Mouse (Mus musculus) intestine, postnatal 0 days (tissue): ENCODE results near the gene Cdadc1. TPM values are rescaled to one million over a fixed set of nuclear protein-coding genes. Genes with fewer than 3 reads are reported as not detected.

Source experiments
- ATAC-seq: fragments of 200-750 bp; cut with Nextera tagmentation; 2 replicates; pipeline ENCODE4 v1.8.0; 2017; ENCODE audit warnings: mild to moderate bottlenecking, moderate TSS enrichment, moderate library complexity
- H3K27ac ChIP-seq: fragments of 300-500 bp; sonication (generic); 2 replicates; pipeline ENCODE4 v1.5.1; 2014; ENCODE audit warnings: mild to moderate bottlenecking, low read depth, low read length, moderate library complexity
- H3K27me3 ChIP-seq: fragments of 300-500 bp; sonication (generic); replicated peaks from 2 replicates; pipeline ENCODE4 v1.6.1; 2014; ENCODE audit warnings: low read length, mixed read lengths; ENCODE audit not compliant: control insufficient read depth, insufficient read depth
- H3K36me3 ChIP-seq: fragments of 300-500 bp; sonication (generic); 2 replicates; pipeline ENCODE4 v1.6.1; 2014; ENCODE audit warnings: mild to moderate bottlenecking, moderate library complexity; ENCODE audit not compliant: control insufficient read depth, insufficient read depth
- H3K4me1 ChIP-seq: fragments of 300-500 bp; sonication (generic); replicated peaks from 2 replicates; pipeline ENCODE4 v1.6.1; 2014; ENCODE audit warnings: antibody characterized with exemption, low read length, mixed read lengths; ENCODE audit not compliant: control insufficient read depth, insufficient read depth
- H3K4me2 ChIP-seq: fragments of 300-500 bp; sonication (generic); replicated peaks from 2 replicates; pipeline ENCODE4 v1.6.1; 2014; ENCODE audit warnings: low read depth, mild to moderate bottlenecking, moderate library complexity
- H3K4me3 ChIP-seq: fragments of 300-500 bp; sonication (generic); 2 replicates; pipeline ENCODE4 v1.5.1; 2014; ENCODE audit warnings: low read depth, low read length
- H3K9ac ChIP-seq: fragments of 300-500 bp; sonication (generic); 2 replicates; pipeline ENCODE4 v1.6.1; 2014; ENCODE audit warnings: mild to moderate bottlenecking, low read depth, low read length
- H3K9me3 ChIP-seq: fragments of 300-500 bp; sonication (generic); 2 replicates; pipeline ENCODE4 v1.6.1; 2016; ENCODE audit warnings: mixed run types; ENCODE audit not compliant: control insufficient read depth
- CTCF ChIP-seq: sonication (generic); IDR thresholded peaks from 2 replicates; pipeline ENCODE4 v1.5.1; 2016; ENCODE audit warnings: low read depth, mild to moderate bottlenecking, control low read depth, antibody characterized with exemption, moderate library complexity
- WGBS: fragments of 180-500 bp; shearing (Covaris S2); extraction: QIAGEN DNeasy Blood & Tissue Kit; methylation state at CpG from one replicate; pipeline ENCODE4 v1.1.7; 2014; 5-methylcytosine and 5-hydroxymethylcytosine counted together
- polyA plus RNA-seq: library from polyadenylated mRNA; unstranded; fragments of >200 nt; fragmentation: Nextera tagmentation; extraction: Ambion mirVana; gene quantifications from 2 replicates; pipeline ENCODE4 v1.2.1, GENCODE M21; 2015

The Cdadc1 gene
- polyA plus RNA-seq, 1 experiment from 2014 or later: 22.3 TPM

DNA sequence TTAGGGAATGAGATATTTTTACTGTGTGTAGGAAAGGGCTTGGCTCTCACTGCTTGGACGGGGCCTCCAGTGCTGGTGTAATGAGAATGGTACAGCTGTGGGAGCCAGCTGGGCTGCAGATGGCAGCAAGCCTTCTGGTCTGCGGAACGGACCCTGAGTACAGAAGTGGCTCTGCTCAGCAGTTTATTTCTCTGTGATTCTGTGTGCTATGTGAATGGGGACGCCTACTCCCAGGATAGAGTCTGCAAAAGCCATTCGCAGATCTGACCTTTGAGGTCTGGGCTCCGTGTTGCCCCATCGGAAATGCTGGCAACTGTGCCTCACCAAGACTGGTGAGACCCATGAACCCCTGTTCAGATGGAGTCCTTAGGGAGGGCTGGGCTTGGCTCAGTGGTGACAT is 30.1 kb upstream of the Cdadc1 start:
- peak; percentile 41 for TF ChIP-seq CTCF
- 0 out of 2 replicates have a peak, but pooled peaks cover 6% of the 10 kb centered on the region for H3K36me3 ChIP-seq
- H3K4me1 ChIP-seq: no peaks in the 10 kb centered on the region; the same call in 1 of the 2 replicates
- H3K27ac ChIP-seq: no peak overlapping the region
- H3K9ac ChIP-seq: no peak overlapping the region; the same call in 1 of the 2 replicates
- WGBS: 32% methylated on average over 7 of the region's 7 CpGs
- peak overlapping the region; percentile 99 for H3K4me2 ChIP-seq
- H3K9me3 ChIP-seq: no peaks in the 10 kb centered on the region
- peak overlapping the region; percentile 61; the same call in 1 of the 2 replicates for H3K4me3 ChIP-seq
- no peak for ATAC-seq
- 0 out of 2 replicates have a peak, but pooled peaks cover 5% of the 10 kb centered on the region for H3K27me3 ChIP-seq

DNA sequence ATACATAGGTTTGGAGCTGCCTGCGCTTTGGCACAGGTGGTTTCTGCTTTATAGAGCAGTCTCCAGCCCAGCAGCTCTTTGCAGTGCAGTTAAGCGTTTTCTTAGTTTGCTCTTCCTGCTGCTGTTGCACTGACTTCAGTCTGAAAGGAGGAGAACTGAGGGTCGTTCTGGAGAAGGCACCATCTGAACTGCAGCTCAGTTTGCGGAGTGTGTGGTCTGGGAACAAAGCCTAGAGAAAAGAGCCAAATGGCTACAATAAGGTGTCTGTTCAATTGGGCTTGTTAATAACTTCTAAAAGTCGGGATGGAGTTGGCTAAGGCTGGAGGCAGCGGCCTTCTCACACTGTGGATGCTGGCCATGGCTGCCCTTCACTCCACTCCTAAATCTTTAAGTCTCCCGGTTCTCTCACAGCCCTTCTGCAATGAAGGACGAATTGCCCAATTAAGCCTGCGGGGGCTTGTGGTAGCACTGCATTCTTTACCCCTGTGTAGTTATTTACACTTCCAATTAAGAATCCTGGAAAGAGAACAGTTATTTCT is 29.5 kb upstream of the Cdadc1 start:
- no peak overlapping the region for H3K9ac ChIP-seq
- H3K4me1 ChIP-seq: no peaks in the 10 kb centered on the region; the same call in 1 of the 2 replicates
- peak overlapping the region; percentile 99 for H3K4me2 ChIP-seq
- peak overlapping the region; percentile 61 for H3K4me3 ChIP-seq
- 0 out of 2 replicates have a peak, but pooled peaks cover 6% of the 10 kb centered on the region for H3K36me3 ChIP-seq
- TF ChIP-seq CTCF: no peak
- H3K9me3 ChIP-seq: no peaks in the 10 kb centered on the region
- H3K27me3 ChIP-seq: 0 out of 2 replicates have a peak, but pooled peaks cover 5% of the 10 kb centered on the region
- ATAC-seq: no peak
- H3K27ac ChIP-seq: no peak overlapping the region
- WGBS: 36% methylated on average over 9 of the region's 9 CpGs

DNA sequence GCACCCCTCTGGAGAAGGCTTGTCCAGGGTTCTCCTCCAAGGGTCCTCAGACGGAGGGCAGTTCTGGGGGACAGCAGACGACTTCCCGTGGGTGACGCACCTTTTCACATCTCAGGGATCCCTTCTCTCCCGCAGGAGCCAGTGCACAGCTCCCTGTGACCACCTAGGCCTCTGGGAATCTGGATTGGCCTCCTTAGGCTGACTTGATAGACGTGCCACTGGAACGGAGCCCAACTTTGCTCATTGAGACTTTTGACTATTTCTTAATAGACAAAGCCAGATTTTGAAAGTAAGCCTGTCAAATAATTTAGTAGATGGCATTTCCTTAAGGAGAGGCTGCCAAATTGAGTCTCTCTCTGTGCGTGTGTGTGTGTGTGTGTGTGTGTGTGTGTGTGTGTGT is 29.0 kb upstream of the Cdadc1 start:
- H3K9ac ChIP-seq: no peak overlapping the region
- H3K4me3 ChIP-seq: peak overlapping the region; percentile 61
- peak overlapping the region; percentile 99 for H3K4me2 ChIP-seq
- no peak for ATAC-seq
- H3K27ac ChIP-seq: no peak overlapping the region
- no peaks in the 10 kb centered on the region for H3K9me3 ChIP-seq
- H3K27me3 ChIP-seq: 0 out of 2 replicates have a peak, but pooled peaks cover 5% of the 10 kb centered on the region
- H3K36me3 ChIP-seq: 0 out of 2 replicates have a peak, but pooled peaks cover 6% of the 10 kb centered on the region
- WGBS: 36% methylated on average over 8 of the region's 8 CpGs
- no peak for TF ChIP-seq CTCF
- H3K4me1 ChIP-seq: no peaks in the 10 kb centered on the region; the same call in 1 of the 2 replicates

DNA sequence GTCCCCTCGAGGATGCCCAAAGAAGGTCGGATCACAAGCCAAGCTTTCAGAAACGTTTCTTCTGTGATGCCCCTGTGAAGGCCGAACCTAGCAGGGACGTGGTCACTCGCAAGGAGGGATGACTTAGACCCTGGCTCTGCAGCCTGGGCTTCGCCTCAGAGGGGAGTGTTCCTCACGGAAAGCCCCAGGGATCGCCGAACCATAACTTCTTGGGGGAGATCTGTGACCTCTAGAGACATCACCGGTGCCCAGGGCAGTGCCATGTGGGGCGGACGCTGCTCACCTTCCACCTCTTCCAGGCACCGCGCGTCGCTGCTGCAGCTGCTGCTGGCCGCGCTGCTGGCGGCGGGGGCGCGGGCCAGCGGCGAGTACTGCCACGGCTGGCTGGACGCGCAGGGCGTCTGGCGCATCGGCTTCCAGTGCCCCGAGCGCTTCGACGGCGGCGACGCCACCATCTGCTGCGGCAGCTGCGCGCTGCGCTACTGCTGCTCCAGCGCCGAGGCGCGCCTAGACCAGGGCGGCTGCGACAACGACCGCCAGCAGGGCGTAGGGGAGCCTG is 28.1 kb upstream of the Cdadc1 start:
- ATAC-seq: peak; percentile 44
- peak; percentile 21 for TF ChIP-seq CTCF
- no peaks in the 10 kb centered on the region; the same call in 1 of the 2 replicates for H3K4me1 ChIP-seq
- H3K9ac ChIP-seq: peak overlapping the region; percentile 50; the same call in 1 of the 2 replicates
- under 1% methylated on average over 51 of the region's 51 CpGs for WGBS
- 0 out of 2 replicates have a peak, but pooled peaks cover 6% of the 10 kb centered on the region for H3K36me3 ChIP-seq
- H3K27ac ChIP-seq: no peak overlapping the region
- H3K4me2 ChIP-seq: peak overlapping the region; percentile 99
- H3K27me3 ChIP-seq: 0 out of 2 replicates have a peak, but pooled peaks cover 5% of the 10 kb centered on the region
- peak overlapping the region; percentile 61 for H3K4me3 ChIP-seq
- no peaks in the 10 kb centered on the region for H3K9me3 ChIP-seq

DNA sequence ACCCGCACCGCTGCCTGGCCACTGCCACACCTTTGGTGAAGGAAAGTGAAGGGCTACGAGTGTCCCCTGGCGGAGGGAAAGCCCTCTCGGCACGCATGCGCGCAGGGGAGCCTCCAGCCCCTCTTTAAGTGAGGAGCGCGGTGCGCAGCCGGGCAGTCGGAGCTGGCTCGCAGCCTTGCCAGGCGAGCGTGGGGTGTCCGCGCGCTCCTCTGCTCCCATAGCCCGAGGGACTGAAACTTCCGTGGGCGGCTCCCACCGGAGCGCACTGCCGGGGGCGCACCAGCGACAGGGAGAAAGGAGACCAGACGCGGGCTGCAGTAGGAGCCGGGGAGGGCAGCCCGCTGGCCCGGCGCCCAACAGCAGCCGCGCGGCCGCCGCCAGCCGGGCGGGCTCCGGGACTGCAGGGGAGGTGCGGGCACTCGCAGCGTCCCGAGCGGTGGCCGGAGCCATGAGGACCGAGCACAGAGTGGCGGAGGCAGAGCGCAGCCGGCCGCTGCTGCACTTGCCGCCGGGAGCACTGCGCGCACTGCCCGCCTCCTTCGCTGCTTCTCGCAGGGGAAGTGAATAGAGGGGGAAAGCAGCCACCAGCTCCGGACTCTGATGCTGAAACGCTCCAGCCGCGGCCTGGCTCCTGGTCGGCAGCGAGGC is 27.5 kb upstream of the Cdadc1 start, which contains the start of gene Shisa2:
Shisa2 (plus strand) TSS at position 151 of the 648 bp plus-strand sequence.
- Histone ChIP-seq H3K27ac (peak within 1 kb of the TSS; percentile 41; the same call in 1 of the 2 replicates), H3K27me3 (0 out of 2 replicates have a peak, but pooled peaks cover 5% of the 10 kb centered on the region), H3K4me2 (peak within 1 kb of the TSS; percentile 99), H3K9ac (peak within 1 kb of the TSS; percentile 50), H3K36me3 (0 out of 2 replicates have a peak, but pooled peaks cover 5% of the 10 kb centered on the region), H3K4me3 (peak within 1 kb of the TSS; percentile 61), H3K4me1 (no peaks in the 10 kb centered on the region; the same call in 1 of the 2 replicates), H3K9me3 (no peaks in the 10 kb centered on the region)
- ATAC-seq: peak; percentile 71
- peak; percentile 77 for TF ChIP-seq CTCF
- WGBS: under 1% methylated on average over 59 of the region's 65 CpGs
